Mouse (Mus musculus): ENCODE data around the gene Serpina3c. TPM values are rescaled to one million over a fixed set of nuclear protein-coding genes. Genes with fewer than 3 reads are reported as not detected.

Serpina3c gene
- total RNA-seq, 2 experiments from 2014 or later, result 0.17 TPM; not detected in 1

- DNase-seq, result no peak
Measured at GRCm38 (mm10) chr12:104108507-104108906, 45.2 kb downstream of the Serpina3c start.

GRCm38 (mm10) chr12:104106919-104107318 lies 46.8 kb downstream of the Serpina3c start:
- no peak for DNase-seq

GRCm38 (mm10) chr12:104105847-104106246 lies 47.8 kb downstream of the Serpina3c start:
- no peak for DNase-seq

DNA sequence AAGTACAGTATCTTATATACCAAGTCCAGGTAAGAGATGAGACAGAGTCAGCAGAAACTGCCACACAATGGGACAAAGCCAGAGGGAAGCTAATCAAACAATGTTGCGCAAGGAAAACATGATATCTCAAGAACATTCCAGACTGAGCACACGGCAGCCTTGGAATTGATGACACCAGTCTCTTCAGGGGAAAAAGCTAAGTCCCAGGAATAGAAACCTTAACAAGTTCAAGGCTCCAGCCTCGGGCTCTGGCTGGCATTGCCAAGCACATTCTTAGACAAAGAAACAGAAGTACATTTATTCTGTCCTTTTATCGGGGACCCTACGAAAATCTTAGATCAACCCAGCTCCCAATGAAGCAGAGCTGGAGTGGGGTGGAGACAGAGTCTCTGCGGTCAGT lies 52.9 kb downstream of the Serpina3c start, which contains the start of gene Serpina5:
Gene Serpina5 (plus strand): TSS at position 346 of the 400 bp plus-strand sequence.
- DNase-seq, result no peak

Other genes with a start within 250 kb of the Serpina3c start
- not detected for gene Serpina1c, start 249.0 kb downstream of the Serpina3c start, total RNA-seq (2021)
- under 1 TPM in 1 of 2 experiments, not detected in 1; 0.41 TPM for gene Serpina1e, start 194.9 kb downstream of the Serpina3c start, total RNA-seq (2021)
- gene Serpina11, start 163.9 kb downstream of the Serpina3c start, total RNA-seq (2021), result not detected
- not detected for gene Serpina9, start 140.1 kb downstream of the Serpina3c start, total RNA-seq (2021)
- gene Serpina12, start 109.4 kb downstream of the Serpina3c start, total RNA-seq (2021), result not detected
- not detected for gene Serpina5, start 52.8 kb downstream of the Serpina3c start, total RNA-seq (2021)
- not detected for gene Serpina3a, start 41.1 kb downstream of the Serpina3c start, total RNA-seq (2021)
- gene Serpina3b, start 25.9 kb downstream of the Serpina3c start, total RNA-seq (2021), result not detected
- not detected for gene Serpina3f, start 60.7 kb upstream of the Serpina3c start, total RNA-seq (2021)
- 1 to 10 TPM in 1 of 2 experiments, under 1 TPM in 1; 0.83 to 1.7 TPM for gene Serpina3g, start 82.4 kb upstream of the Serpina3c start, total RNA-seq (2021)
- gene Serpina3i, start 109.3 kb upstream of the Serpina3c start, total RNA-seq (2021), result 1 to 10 TPM in 1 of 2 experiments, under 1 TPM in 1; 0.31 to 1.0 TPM
- not detected for gene Serpina3j, start 160.7 kb upstream of the Serpina3c start, total RNA-seq (2021)
- under 1 TPM in 1 of 2 experiments, not detected in 1; 0.12 TPM for gene Serpina3k, start 184.6 kb upstream of the Serpina3c start, total RNA-seq (2021)
- not detected for gene Serpina3m, start 184.6 kb upstream of the Serpina3c start, total RNA-seq (2021)